Mouse (Mus musculus): ENCODE results near the gene Gm38392. TPM values are rescaled to one million over a fixed set of nuclear protein-coding genes. Genes with fewer than 3 reads are reported as not detected.

The Gm38392 gene
- polyA plus RNA-seq, 1 experiment: not detected

- DNase-seq (ENCODE audit: low read depth, low spot score): no peak
- WGBS: 54% methylated on average over 4 of the region's 4 CpGs
These were observed 47.6 kb downstream of the Gm38392 start for GRCm38 (mm10) chr3:88239446-88239845.

GRCm38 (mm10) chr3:88238866-88239391, 48.1 kb downstream of the Gm38392 start:
- 49% methylated on average over 8 of the region's 8 CpGs for WGBS
- DNase-seq (ENCODE audit: low read depth, low spot score): no peak

GRCm38 (mm10) chr3:88237556-88238194, 49.3 kb downstream of the Gm38392 start:
- DNase-seq (ENCODE audit: low read depth, low spot score): no peak
- WGBS: 9% methylated on average over 10 of the region's 10 CpGs

DNA sequence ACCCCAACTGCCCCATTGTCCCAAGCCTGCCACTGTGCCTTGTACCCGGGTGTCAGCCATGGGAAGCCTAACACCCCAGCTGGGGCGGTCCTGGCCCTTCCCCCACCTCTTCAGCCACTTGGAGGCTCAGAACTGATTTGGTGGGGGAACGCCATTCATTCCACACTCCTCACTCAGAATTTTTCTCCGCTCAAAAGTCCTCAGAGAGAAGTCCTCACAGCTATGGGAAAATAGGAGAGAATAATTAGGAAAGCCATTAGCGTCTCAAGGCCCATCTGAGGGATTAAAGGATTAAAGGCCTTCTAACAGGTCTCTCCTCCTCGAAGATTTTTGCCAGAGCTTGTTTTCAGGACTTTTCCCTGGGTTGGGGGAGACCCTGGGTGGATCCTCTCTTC, 49.9 kb downstream of the Gm38392 start:
- DNase-seq (ENCODE audit: low read depth, low spot score): no peak
- WGBS: 66% methylated on average over 6 of the region's 6 CpGs

DNA sequence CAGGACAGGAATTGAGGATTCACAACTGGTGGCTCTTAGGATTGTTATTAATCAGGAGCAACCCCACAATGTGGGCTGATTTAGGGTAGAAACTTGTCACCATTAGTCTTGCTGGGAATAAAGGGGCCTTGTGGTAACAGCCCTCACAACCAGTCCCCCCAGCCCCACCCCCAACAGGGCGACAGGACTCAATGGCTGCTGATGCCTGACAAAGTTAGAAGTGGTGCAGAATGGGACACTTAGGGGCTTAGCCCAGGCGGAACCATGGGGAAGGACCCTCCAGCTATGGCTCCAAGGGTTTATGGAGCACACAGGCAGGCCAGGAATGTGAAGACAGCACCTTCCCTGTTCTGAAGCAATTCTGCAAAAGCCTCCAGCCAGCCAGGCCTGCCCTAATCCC, 51.4 kb downstream of the Gm38392 start:
- WGBS: 91% methylated on average over 2 of the region's 2 CpGs
- no peak for DNase-seq (ENCODE audit: low read depth, low spot score)

DNA sequence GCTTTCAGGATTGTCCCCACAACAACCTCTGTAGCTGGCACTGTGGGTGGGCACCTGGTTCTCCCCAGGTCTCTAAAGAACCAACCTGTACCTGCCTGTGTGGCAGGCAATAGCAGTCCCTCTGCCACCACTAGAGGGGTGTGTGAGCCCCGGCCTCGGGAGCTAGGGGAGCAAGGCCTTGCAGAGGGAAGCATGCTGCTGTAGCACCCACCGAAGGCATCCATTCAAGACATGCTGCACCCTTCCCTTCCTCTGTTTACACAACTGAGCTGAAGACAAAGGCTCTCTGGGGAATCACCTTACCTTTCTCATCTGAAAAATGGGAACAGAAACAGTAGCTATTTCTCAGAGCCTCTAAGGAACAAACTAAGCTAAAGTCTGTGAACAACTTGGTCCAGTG, 51.8 kb downstream of the Gm38392 start:
- no peak for DNase-seq (ENCODE audit: low read depth, low spot score)

GRCm38 (mm10) chr3:88234041-88234440, 53.0 kb downstream of the Gm38392 start:
- WGBS: 41% methylated on average over 8 of the region's 8 CpGs
- no peak for DNase-seq (ENCODE audit: low read depth, low spot score)

More for the DNA sequence above, 51.8 kb downstream of the Gm38392 start:
- 11% methylated on average over 3 of the region's 3 CpGs for WGBS

DNA sequence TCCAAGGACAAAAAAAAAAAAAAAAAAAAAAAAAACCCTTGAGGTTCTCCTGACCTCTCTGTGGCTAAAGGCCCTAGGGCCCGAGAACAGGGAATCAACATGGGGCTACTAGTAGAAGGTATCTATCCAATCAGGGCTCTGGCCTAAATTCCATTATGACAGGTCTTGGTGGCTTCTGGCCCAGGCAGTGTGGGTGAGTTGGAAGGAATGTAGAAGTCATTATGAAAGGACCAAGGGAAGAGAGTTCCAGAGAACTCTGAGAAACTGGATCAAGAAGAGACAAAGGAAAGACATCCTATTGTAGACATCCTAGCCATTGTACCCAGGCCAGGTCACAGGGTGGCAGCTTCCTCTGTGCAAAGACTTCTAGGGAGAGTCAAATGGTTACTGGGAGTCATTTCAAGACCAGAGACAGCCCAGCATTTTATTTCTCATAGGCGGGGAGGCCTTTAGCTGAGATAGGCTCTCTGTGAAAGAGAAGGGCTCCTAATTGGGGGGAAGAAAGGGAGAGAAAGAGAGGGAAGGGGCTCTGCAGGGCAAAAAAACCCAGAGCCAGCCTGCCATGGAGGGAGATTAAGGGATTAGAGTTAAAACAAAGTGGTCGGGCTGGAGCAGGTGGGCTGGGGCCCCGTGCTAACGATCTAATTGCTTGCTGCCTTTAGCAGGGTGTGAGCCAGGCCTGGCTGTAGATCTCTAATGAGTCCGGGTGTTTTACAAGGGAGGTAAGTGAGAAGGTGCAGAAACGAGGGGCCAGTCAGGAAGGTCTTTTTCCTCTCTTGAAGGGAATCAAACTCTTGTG, 54.0 kb downstream of the Gm38392 start:
- 29% methylated on average over 7 of the region's 7 CpGs for WGBS
- DNase-seq (ENCODE audit: low read depth, low spot score): no peak

DNA sequence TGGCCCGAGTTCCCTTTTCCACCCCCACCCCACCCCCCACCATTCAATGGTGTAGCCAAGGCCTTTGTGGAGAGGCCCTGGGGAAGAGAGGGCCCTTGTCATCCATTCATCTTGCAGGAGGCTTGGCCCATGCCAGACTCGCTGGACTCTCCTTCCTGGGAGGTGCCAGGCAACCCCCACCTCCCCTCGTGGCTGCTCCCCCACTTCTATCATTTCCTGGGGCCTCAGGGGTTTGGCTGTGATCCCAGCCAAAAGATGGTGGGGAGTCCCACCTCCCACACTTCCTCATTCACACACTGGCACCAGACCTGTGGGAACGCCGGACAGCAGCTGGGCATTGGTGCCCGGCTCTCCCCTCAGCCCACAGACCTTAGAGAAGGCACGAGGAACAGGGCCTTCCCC, 54.7 kb downstream of the Gm38392 start:
- WGBS: 52% methylated on average over 7 of the region's 7 CpGs
- DNase-seq (ENCODE audit: low read depth, low spot score): no peak

GRCm38 (mm10) chr3:88231061-88231641, 55.9 kb downstream of the Gm38392 start:
- no peak for DNase-seq (ENCODE audit: low read depth, low spot score)
- WGBS: 42% methylated on average over 1 of the region's 1 CpGs

DNA sequence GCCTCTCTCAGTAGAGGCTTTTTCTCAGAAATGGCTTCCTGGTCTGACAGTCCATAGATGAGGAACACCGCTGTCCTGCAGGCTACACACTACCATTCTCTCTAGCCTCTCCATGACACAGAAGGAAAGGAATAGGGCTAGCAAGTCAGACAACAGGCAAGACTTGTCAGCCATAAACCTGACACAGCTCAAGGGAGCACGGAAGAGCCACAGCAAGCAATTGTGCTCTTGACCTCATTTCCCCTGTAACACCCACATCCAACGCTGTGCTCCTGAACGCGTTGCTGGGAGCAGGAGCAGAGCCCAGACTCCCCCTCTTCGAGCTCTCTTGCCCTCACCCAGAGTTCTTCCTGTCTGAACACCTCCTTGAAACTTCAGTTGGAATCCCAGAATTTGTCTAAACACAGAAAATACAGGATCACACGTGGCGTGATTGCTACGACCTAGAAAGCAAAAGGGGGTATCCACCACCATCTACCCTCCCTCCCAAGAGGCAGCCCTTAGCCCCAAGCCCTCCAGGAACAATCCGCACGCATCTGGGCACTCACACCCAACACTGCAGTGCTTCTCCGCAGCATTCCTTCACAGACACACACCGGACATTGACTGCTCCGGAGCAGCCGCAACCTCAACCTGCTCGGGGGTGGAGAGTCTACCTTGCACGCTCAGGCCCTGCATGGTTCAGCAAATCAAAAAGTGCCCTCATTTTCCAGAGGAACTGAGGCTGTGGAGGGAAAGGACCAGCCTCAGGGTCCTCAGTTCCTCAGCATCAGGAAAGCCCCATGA, 56.6 kb downstream of the Gm38392 start:
- no peak for DNase-seq (ENCODE audit: low read depth, low spot score)
- WGBS: 34% methylated on average over 17 of the region's 17 CpGs

- DNase-seq (ENCODE audit: low read depth, low spot score): no peak
- WGBS: 88% methylated on average over 6 of the region's 6 CpGs
These were observed 57.5 kb downstream of the Gm38392 start for GRCm38 (mm10) chr3:88229526-88229925.

DNA sequence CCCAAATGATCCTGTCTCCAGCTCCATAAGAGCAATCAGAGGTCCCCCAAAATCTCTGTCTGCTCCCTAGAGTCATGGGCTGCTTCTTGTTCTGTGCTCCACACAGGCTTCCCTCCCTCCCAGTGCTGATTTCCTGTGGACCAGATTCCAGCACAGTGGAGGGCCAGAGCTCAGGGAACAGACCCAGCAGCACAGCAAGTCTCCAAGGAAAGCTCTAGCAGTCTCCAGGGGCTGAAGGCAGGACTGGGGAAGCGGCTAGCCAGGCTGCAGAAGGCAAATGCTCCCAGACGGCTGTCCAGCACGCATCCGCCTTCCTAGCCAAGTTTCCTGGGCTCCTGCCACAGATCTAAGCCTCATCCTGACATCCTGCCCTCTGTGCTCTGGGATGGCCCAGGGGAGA, 58.1 kb downstream of the Gm38392 start:
- 43% methylated on average over 4 of the region's 4 CpGs for WGBS
- no peak for DNase-seq (ENCODE audit: low read depth, low spot score)

- 38% methylated on average over 6 of the region's 6 CpGs for WGBS
- no peak for DNase-seq (ENCODE audit: low read depth, low spot score)
These were observed 59.0 kb downstream of the Gm38392 start for GRCm38 (mm10) chr3:88227976-88228375.

GRCm38 (mm10) chr3:88227260-88227659, 59.8 kb downstream of the Gm38392 start:
- DNase-seq (ENCODE audit: low read depth, low spot score): no peak
- 35% methylated on average over 4 of the region's 4 CpGs for WGBS

GRCm38 (mm10) chr3:88226101-88226845, 60.7 kb downstream of the Gm38392 start:
- WGBS: 74% methylated on average over 10 of the region's 10 CpGs
- DNase-seq (ENCODE audit: low read depth, low spot score): no peak

DNA sequence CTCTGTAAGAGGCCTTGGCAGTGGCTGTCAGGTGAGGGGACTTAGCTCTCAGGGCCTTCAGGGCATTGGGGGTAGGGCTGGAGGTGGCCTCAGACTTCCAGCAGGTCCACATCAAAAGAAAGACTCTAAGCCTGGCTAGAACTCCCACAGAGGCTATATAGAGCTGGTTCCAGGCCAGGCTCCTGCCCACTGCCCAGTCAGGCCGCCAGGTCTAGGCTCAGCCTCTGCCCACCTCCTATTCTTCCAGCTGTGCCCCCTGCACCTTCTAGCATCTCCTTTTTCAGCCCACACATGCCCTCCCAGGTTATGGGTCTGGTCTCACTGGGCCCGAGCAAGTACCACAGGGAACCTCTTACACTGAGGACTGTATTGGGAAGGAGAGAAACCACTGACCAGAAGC, 62.1 kb downstream of the Gm38392 start:
- no peak for DNase-seq (ENCODE audit: low read depth, low spot score)
- WGBS: 53% methylated on average over 2 of the region's 2 CpGs

DNA sequence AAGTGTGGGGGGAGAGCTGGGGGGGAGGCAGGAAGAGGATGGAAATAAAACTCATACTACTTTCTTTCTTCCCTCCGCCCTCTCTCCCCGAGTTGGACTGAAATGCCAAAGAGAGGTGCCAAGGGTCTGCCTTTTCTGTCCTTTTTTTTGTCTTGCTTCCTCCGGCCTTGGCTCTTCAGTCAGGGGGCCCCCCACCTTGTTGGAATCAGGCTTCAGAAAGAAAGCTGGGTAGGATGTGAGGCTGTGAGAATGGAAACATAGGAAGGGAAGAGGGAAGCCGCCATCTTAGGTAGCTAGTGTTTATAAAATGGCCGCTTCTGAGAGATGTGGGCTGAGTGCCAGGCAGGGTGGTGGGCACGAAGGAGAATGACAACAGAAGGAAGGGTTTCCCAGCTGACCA, 64.6 kb downstream of the Gm38392 start:
- DNase-seq (ENCODE audit: low read depth, low spot score): no peak
- 75% methylated on average over 6 of the region's 6 CpGs for WGBS
